Mouse (Mus musculus): ENCODE results near the gene Nxt1.
A peak's percentile ranks its signal among the peaks of the same experiment; 100 is the strongest.

Nxt1 gene

DNA sequence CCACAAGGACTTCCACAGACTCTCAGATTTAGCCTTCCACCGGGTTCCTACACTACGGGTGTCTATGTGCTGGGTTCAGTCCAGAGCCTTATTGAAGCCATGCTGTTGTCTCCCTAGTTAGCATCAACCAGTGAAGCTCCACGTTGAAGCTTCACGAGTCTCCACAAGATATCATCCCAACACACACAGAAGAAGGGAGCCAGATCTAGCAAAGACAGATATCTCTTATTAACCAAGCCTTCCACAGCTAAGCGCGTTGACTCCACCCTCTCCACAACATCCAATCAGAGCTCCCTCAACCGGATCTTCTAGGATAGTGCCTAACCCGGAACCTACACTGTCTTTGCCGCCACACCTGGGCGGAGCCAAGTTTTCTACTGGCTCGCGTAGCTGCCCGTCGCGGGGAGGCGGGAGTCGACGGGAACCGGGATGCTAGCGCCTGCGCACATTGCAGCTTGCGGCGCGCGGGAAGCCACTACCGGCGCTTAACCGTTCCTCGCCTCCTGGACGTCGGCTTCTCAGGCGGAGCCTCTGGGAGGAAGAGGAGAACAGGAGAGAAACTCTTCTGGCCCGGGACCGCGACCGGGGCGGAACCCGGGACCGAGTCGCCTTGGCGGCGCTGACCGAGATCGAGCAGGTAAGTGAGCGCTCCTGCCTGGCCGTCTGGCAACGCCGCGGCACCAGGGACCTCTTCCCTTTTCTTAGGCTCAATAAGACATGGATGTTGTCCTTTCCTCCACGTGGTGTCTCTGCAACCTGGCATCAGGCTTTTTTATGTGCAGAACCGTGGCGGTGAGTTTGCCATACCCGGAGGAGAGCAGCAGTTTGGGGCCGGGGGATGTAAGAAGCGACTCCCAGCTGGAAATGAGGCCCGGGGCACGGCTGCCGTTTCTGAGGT lies at the start of gene Nxt1:
Gene Nxt1 (plus strand): TSS at position 403 of the 898 bp plus-strand sequence.
- peak; percentile 99 for DNase-seq

DNA sequence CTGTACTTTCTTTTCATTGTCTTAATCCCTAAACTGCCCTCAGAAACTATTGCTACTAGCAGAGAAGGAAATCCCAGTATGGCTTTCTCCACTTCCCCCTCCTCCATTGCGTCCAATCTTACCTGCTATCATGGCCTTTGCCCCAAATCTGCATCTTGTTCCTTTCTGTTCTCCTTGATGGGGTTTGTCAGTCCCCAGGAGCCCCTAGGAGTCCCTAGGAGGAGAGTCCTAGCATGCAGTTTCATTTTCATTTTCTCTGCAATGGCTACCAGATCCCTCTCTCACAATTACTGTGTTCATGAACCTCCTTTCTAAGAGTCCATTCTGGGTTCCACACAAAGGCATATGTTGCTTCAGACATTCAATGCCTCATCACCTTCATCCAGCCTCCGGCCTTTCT lies 49.3 kb upstream of the Nxt1 start:
- DNase-seq, result no peak

GRCm38 (mm10) chr2:148624484-148624883 lies 47.9 kb upstream of the Nxt1 start:
- no peak for DNase-seq

- DNase-seq, result no peak
Measured at GRCm38 (mm10) chr2:148627011-148627471, 45.4 kb upstream of the Nxt1 start.

GRCm38 (mm10) chr2:148631011-148631410 lies 41.4 kb upstream of the Nxt1 start:
- no peak for DNase-seq

DNA sequence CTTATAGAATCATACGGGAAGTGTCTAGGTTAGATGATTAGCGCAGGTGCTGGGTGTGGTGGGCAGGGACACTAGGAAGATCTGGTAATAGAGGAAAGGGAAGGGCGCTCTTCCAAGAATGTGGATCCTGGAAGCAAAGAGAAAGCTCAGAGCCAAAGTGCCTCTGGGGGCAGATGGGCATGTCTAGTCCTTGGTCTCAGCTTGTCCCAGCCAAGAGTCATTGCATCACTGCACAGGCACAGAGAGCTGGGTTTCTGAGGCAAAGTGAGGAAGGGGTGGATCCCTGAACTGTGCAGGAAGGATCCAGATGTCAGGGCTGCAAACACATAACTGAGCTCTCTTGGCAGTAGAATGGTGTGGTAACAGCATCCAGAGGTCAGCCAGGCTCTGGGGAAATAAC lies 40.8 kb upstream of the Nxt1 start:
- no peak for DNase-seq

DNA sequence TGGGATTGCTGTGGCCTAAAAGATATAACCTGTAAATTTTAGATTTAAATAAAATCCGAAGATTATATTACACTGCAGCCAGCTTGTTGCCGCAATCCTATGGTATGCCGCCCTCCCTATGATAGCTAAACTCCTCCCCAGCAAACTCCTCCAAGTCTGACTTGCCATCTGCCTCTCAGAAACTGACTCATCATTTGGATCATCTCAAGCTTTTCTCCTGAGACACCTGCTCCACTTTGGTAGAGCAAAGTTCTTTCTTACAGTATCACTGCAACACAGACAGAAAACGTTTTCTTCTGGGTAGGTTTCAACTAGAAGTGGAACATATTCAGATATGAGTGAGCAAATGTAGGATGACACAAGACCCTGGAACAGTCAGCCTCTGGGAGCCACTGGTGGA lies 37.9 kb upstream of the Nxt1 start:
- DNase-seq, result no peak

GRCm38 (mm10) chr2:148642610-148643370 lies 29.6 kb upstream of the Nxt1 start:
- no peak for DNase-seq

- DNase-seq, result no peak
Measured at GRCm38 (mm10) chr2:148644421-148645000, 27.9 kb upstream of the Nxt1 start.

- DNase-seq, result no peak
Measured at GRCm38 (mm10) chr2:148650587-148651357, 21.6 kb upstream of the Nxt1 start.

DNA sequence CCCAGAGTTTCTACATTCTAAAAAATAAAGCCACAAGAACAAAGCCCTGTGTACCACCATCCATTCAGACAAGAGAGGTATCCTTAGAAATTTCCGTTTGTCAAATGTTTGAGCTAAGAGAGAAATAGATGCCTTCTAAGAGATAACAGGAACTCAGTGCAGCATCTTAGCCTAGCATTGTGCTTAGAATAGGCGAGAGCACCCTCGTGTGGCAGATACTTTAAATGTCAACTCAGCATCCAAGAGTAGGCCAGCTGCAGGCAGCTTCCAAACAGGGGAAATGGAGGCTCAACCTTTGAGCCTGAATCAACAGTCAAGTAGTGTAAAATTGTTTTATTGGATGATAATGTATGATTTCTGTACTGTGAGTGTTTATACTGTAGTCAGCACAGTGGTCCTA lies 17.4 kb upstream of the Nxt1 start:
- DNase-seq, result peak; percentile 78

DNA sequence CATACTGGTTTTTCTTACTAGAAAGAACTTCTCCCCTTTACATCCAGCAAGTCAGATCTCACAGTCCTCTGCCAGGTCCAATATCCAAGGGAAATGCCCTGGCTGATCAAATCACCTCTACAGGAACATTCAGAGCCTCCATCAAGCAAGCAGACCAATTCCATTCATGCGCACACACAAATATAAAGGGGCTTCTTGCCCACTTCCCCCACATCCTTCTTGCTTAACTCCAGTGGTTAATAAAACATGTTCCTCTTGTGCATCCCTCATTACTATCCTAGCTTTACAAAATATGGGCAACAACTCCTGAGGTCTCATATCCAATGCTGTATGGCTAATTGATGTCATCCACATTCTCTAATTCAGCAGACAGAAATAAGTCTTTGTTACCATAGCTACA lies 8.9 kb upstream of the Nxt1 start:
- no peak for DNase-seq

DNA sequence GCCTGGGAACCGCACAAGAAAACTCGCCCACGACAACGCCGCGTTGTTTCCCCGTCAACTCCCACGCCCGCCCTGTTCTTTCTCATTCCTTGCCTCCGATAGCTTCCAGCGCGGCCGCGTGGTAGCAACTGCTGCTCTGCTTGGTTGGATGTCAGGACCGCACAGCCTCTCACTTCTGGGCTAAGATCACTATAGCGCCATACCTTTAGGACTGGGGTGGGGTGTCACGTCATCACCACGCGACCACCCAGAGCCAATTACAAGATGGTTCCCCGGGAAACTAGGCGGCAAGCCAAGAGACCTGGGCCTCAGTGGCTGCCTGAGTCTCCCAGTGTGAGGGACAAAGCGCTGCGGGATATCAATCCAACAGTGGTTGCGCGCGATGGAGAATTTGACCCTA lies 5.4 kb downstream of the Nxt1 start:
- DNase-seq, result peak; percentile 30

DNA sequence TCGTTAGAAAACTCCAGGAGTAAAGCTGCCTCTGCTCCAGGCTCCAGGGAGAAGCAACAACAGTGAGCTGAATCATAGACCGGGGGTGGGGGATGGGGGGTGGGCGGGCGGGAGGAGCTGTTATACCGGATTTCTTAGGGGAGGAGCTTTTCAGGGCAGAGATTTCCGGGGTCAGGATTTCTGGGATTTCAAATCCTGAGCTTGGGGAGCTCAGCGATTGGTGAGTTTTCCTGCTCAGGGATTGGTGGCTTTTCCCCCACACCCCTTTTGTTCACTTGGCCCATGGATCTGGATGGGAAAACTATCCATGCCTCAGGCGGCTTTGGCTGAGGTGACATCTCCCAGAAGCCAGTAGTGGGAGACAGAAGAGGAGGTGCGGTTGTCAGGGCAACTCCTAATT lies 6.9 kb downstream of the Nxt1 start:
- DNase-seq, result no peak

- peak; percentile 100 for DNase-seq
Measured at GRCm38 (mm10) chr2:148680775-148681291, 8.4 kb downstream of the Nxt1 start, which contains the start of gene Gzf1. Gzf1 (plus strand) TSS chr2:148681023.

- peak; percentile 74 for DNase-seq
Measured at GRCm38 (mm10) chr2:148681461-148681891, 9.1 kb downstream of the Nxt1 start.

DNA sequence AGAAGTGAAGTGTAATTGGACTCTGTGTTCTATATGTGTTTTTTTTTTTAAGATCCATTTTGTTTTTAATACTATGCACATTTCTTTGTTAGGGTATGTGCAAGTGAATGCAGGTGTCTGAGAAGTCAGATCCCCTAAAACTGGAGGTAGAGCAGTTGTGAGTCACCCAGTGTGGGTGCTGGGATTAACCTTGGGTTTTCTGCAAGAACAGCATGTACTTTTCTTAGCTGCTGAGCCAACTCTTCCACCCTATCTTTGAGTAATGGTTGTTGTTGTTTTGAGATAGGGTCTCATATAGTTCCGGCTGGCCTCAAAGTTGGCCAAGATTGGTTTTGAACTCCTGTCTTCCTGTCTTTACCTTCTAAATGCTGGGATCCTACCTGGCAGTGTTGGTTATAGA lies 10.6 kb downstream of the Nxt1 start:
- DNase-seq, result no peak

DNA sequence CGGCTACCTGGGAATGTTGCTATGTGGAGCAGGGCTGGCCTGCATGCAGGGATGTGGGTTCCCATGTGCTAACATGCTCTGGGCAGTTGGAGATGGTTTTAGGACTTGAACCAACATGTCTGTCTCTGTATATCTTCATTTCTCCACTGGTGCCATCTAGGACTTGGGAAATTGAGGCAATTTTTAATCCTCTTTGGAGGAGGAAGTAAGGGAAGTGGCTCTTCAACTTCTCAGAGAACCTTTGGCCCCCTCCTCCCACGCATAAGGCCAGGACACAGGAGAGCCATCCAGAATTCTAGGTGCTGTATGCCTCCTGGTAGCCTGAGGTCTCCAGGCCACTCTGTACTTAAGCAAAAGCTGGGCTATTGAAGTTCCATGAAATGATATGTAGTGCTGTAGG lies 12.6 kb downstream of the Nxt1 start:
- no peak for DNase-seq

- DNase-seq, result no peak
Measured at GRCm38 (mm10) chr2:148685709-148686108, 13.3 kb downstream of the Nxt1 start.

DNA sequence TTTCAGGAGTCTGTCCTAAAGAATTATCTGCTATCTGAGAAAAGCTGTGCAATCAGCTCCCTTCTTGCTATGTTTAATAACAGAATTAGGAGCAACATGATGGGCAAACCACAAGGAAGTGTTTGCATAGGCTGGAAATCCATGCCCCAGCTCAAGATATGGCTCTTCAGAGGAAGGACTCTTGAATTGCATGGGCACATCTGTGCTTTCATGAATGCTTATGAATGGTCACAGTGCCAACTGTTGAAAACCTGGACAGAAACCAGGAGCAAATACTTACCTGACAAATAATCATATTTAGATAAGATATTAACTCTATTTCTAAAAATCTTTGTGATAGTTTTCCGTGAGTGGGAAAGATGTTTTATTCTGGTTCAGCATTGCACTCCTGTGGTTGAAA lies 14.5 kb downstream of the Nxt1 start:
- no peak for DNase-seq

DNA sequence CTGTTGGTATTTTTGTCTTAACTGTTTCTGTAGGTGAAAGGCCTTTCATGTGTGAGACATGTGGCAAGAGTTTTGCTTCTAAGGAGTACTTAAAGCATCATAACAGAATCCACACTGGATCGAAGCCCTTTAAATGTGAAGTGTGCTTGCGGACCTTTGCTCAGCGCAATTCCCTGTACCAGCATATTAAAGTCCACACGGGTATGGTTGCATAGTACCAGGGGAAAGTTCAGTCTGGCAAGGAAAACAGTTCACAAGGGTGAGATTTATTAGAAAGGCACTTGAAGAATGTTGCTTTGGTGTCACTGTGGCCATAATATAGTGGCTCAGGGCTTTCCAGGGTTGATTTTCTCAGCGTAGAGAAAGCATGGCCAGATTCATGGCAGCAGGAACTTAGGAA lies 15.6 kb downstream of the Nxt1 start:
- no peak for DNase-seq

GRCm38 (mm10) chr2:148689444-148690140 lies 17.2 kb downstream of the Nxt1 start:
- DNase-seq, result no peak
